Mouse (Mus musculus) left cerebral cortex, postnatal 4 days (tissue): ENCODE measurements at regions not wholly inside any gene's neighbourhood (a gene's known extent, or its start where the extent isn't known, plus 50 kb on each side); places are given as distances from the start of the nearest gene placed in this dataset.
A peak's percentile ranks its signal among the peaks of the same experiment; 100 is the strongest.

ENCODE experiments used
- DNase-seq: peaks from one replicate; pipeline ENCODE4 v3.0.0-alpha.2; 2022
- intact Hi-C: fragments of 180-260 bp; cut with DNase I; formaldehyde crosslinking; loops from one replicate; pipeline ENCODE4 v1.15.1; 2025

DNA sequence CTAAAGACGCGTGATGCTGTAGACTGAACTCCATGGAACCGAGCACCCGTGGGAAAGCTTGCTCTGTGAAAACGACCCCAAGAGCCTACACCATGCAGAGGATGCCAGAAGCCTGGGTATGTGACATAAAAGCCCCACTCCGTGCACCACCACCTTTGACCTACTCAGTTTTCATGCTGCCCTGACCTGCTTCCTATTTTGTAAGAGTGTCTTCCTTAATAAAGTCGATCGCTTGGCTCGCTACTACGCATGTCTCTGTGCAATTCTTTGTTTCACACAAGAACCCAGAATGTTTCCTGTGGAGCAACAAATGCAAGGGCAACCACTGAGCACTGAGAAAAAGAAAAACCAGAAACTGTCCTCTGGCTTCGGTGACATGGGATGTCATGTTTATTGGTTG lies 60.5 kb downstream of the Sec61b start:
- intact Hi-C loops: no loop called here
- DNase-seq: no peak

DNA sequence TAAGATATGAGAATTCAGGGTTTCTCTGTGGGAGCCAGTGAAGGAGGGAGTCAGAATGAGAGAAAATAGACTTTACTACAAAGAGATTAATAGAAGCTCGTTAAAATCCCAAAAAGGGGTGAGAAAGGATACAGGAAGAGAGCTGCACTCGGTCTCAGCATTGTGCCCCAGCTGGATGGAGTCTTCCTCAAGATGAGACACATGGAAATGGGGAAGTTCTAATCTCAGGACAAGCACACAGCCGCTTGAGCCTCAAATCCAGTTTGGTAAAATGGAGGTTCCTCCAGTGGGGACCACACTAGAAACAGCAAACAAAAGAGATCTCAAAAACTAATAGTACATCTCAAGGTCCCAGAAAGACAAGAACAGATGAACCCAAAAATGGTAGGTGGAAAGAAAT lies 93.2 kb downstream of the Sec61b start:
- intact Hi-C loops: no loop called here
- no peak for DNase-seq

DNA sequence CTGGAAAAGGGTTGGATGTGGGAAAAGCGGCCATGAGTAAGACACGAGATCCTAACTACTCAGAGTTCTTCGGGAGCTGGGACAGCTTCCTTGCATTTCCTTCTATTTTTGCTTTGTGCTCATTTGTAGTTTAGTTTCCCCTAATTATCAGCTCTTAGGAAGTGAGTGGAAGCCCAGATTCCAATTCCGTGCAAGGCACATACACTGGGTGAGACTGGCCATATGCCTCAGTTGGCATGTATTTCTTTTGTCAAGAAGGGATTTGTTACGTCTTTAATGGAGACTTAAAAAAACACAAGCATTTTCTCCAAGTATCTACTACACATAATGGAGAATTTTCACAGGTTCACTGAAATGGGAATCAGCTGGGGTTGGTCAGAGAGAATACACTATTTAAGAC lies 96.4 kb downstream of the Sec61b start:
- intact Hi-C loops: no loop called here
- DNase-seq: no peak

DNA sequence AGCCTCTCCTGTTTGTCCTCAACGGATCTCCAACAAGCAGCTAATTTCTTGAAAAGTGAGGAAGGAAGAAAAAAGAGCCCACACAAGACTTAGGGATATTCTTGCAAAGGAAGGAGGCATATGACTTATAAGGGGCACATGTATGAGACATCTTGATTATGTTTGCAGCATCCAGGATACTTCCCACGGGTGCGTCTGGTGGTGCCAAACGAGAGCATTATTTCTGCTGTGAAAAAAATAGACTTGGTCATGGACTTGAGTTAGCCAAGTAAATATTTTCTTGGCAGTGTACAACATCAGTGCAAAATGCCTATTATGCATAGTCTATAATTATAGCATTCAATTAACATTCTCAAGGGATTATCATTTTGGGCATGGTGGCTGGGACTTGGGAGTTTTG lies 101.6 kb downstream of the Sec61b start:
- intact Hi-C loops: no loop called here

DNA sequence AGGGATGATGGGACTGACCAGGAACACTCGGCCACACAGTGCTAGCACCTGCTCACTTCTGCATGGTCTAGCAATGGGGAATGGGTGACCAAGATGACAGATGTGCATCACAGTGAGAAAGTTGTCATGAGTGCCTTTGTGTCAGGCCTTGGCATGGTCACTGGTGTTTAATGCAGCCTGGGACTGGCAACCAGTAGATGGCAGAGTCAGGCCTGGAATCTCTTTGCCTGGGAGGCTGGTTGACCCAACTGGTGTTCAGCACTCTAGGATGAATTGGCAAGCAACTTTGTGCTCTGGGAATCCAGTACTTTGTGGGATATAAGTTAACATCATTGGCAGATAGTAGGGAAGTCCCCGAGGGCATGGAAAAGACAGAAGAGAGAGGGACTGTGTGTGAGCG lies 103.0 kb downstream of the Sec61b start:
- DNase-seq: peak; percentile 54

More for the DNA sequence above, 101.6 kb downstream of the Sec61b start:
- DNase-seq: no peak

DNA sequence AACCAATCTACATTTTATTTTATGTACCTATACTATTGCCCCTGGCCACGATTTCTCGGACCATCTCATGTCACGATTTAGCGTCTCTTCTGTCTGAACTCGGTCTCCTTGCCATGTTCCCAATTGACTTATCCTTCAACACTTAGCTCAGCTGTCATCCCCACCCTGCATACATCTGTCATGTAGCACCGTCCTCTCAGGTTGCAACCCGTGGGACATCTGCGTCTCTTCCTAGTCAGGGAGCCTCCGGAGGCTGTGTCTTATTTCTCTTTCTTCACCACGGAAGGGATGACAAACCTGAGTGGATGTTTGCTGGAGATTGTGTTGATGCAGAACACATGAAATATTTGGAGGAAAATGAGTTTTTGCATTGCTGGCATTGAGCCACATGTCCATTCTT lies 104.2 kb downstream of the Sec61b start:
- intact Hi-C loops: no loop called here
- DNase-seq: no peak

More for the DNA sequence above, 103.0 kb downstream of the Sec61b start:
- intact Hi-C loops: no loop called here

DNA sequence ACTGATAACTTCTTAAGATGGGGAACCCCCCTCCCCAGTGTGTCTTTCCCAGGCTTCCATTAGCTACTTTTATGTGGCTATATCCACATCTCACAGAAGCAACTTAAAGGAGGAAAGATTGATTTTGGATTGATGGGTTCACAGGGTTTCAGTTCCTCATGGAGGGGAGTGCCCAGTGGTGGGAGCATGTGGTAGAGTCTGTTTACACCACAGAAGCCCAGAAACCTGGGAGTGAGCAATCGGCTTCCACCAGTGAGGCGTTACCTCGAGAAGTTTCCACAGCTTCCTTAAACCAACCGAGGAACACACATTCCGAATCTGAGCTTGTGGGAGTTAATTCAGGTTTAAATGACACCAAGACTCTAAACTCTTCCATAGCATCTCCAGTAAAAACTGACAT lies 106.1 kb downstream of the Sec61b start:
- intact Hi-C loops: no loop called here
- no peak for DNase-seq

DNA sequence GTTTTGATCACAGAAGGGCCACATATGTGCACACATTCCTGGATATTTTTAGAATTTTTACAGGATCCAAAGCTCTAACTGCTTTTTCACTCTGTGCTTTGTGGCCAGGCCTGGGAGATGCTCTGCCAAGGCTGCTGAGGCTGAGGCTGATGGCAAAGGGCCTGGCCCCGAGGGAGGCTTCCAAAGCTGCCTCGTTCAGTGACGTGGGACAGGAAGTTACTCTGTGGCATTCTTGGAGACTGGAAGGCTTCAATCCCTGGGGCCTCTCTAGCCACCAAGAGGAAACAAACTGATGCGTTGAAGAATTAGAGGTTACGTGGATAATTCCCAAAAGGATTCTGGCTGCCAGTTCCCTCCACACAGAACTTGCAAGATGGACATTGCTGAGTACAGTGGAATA lies 112.8 kb downstream of the Sec61b start:
- intact Hi-C loops: no loop called here
- DNase-seq: no peak

DNA sequence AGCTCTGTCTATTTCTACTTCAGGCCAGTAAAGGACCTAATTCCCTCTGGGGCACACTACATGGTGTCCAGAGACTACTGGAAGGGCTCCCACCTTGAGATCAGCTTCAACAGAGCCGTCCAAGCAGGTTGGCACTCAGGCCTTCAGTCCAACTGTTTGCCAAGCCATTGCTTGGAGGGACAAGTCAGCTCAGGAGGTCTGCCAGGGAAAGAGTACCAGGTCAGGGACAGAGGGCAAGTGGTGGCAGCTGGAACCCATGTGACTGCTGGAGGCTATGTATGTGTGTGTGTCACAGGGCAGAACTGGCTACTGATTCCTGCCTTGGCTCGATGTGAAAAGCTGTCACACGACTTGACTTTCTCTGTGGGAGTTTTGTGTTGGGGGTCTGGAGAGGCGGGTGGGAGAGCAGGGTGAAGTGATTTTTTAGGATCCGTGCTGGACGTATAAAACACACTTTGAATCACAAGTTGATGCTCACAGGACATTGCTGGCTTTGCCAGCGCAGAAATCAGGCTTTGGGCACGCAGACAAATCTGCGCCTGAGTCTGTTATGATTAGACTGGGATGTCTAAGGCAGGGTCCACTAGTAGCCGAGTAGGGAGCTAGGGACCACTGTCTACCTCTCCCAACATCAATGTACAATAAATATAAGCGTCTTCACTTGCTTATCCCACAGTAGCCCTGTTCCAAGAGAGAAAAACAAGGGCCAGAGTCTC lies 118.0 kb downstream of the Sec61b start:
- peak; percentile 45 for DNase-seq
- intact Hi-C loops: no loop called here

DNA sequence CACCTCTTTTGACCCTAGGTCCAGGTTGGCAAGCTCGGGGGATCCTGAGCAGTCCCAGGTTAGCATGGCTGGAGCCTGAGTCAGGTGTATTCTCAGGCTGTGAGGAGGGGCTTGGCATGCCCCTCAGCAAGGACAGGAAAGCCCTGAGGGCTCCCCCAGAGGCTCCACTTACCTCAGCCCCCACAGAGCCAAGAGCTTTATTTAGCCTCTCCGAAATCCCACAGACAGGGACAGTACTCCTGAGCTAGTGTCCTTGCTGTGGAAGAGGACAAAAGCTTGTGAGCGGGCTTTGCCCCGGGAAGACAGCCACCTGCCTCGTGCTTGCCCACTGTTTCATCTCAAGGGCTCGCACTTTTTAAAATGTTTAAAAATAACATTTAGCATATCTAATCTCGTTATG lies 118.7 kb downstream of the Sec61b start:
- intact Hi-C loops: no loop called here
- DNase-seq: no peak

DNA sequence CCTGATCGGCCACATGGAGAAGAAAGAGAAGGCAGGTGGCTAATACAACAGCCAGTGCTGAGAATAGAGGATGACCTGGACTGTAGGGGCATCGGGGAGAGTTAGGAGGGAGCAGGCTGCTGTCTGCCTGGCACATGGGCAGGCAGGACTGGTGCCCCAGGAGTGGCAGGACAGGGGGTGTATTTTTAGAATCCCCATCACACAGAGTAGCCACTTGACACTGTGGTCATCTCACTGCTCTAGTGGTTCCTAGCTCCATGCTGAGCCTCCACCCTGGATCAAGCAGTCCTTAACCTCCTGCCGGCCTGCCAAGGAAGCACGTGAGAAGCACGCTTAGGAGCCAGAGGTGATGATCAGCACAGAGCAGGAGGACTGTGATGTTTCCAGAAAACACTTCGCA lies 119.7 kb downstream of the Sec61b start:
- intact Hi-C loops: no loop called here
- DNase-seq: no peak

DNA sequence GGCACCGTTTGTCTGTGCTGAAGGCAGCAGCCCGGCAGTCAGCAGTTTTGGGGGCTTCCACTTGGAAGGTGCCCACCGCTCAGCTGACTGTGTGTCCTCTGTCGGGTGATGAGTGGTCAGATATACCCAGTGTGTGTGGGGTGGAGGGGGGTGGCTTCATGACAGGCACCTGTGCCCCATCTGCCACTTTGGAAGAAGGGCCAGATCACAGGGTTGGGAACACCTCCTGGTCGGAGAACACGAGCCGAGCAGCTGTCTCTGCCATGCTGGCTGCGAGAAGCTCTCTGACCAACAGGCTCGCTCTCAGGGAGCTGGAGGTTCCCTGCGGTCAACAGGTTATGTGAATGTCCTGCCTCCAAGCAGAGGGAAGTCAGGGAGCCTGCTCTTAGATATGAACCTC lies 121.4 kb downstream of the Sec61b start:
- DNase-seq: peak; percentile 67
- intact Hi-C loops: no loop called here

DNA sequence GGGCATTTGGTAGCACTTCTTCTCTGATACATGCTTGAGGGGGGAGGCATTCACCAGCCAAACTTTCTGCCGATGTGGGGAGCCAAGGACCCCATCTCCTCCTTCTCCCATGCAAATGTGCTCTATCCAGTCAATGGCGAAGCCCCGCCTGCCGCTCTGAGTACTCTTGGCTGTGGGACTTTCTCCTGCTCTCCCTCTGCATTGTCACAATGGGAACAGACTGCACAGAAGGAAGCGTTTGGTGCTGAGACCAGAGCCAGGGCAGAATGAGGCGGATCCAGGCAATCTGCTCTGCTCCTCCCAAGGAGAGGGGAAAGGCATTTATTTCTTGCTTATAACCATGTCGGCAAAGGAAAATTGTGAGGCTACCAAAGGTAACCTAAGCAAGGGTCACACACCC lies 123.1 kb downstream of the Sec61b start:
- peak; percentile 48 for DNase-seq
- intact Hi-C loops: no loop called here

DNA sequence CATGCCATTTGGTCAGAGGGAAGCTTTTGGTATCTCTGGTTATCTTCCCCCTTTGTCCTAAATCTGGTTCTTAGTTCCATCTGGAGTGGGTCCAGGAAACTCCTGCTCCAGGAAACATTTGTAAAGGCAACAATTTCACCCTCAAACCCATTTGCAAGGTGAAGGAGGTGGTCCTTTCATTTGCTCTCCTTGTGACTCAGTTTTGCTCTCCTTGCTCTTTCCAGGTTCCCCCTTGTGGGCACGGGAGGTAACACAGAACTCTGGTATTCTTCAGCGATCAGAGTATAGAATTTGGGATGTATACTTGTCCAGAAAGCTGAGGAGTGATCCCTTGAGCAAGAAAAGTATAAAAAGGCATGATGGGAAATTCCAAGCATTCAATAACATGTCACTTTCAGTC lies 123.8 kb downstream of the Sec61b start:
- DNase-seq: peak; percentile 37
- intact Hi-C loops: no loop called here

DNA sequence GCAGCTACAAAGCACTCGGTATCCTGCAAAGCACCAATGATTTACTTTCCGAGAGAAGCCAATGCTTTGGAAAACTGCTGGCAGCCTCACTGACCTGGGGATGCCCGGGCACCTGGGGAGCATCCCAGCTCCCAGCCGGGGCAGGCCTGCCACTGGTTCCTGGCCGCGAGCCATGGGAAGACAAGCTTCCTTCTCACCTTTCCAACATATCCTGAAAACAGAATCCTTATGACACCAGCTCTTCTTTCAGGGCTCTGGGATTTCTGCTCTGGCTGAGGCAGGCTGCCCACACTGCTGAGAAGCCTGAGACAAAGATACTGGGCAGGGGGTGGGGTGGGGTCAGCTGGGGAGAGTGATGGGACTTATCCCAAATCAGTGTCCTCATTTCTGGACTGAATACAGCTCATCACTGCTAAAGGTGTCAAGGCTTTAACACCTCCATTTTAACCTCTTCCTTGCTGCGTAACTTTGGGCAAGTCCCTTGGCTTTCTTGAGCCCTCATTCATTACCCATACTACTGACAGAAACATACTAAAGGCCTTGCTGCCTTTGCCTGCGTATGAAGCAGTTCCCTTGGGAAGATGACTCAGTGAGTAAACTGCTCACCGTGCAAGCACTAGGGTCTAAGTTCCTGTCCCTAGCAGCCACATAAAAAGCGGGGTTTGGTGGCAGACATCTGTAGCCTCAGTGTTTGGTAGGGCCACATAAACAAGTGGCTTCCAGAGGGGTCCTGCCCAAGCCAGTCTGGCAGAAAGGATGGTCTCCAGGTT lies 127.0 kb downstream of the Sec61b start:
- intact Hi-C loops: no loop called here
- no peak for DNase-seq

DNA sequence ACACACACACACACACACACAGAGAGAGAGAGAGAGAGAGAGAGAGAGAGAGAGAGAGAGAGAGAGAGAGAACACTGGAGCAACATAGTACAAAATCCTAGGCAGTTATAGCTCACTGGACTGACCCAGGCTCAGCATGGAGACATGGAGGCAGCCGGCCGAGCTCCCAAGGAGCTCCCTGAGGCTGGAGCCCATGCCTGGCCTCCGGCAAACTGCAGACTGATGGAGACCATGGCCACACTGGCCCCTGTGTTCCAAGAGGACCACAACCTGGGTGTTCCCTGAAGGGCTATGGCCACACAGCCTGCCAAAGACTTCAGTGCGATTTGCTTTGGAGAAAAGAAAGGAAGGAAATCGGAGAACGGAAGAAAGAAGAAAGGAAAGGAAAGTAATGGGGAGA lies 128.9 kb downstream of the Sec61b start:
- intact Hi-C loops: no loop called here
- DNase-seq: no peak

DNA sequence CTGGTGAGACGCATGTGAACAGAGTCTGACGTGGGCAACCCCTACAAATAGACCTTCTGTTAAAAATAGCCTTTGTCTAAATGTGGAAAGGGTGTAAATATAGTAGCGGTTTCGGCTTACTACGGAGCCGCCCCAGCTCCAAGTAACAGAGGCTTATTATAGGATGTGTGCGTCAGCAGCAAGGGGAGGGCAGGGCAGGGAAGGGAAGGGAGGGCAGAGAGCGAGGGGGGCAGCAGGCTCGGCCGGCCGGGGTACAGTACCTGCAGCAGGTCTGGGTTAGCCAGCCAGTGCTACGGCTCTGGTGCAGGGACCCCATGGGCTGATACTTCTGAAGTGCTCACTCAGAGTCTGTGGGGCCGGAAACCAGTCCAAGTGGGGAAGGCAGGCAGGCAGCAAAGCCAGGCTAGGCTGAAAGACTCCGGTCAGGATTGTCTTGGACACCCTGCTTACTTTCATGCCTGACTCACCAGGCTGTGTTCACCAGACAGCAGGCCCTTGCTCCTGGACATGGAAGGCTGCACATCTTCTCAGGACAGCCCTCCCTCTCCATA lies 129.5 kb downstream of the Sec61b start:
- intact Hi-C loops: no loop called here
- no peak for DNase-seq

DNA sequence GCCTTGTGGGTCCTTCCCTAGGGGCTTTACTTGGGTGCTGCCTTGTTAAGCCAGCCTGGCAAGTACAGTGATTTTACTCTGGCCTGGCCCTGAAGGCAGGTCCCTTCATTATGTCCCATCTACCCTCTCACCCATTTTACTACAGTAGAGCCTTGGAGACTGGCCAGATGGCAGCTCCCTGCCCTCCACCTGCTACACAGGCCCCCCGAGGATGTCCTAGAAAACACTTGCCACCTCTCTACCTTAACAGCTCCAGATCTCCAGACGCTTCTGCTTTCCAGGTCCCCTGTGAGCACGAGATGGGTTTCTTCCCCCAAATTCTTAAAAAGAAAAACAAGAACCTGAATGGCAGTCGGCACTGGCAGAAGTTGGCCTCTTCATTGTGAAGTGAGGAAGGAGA lies 131.2 kb downstream of the Sec61b start:
- intact Hi-C loops: no loop called here
- peak; percentile 29 for DNase-seq

DNA sequence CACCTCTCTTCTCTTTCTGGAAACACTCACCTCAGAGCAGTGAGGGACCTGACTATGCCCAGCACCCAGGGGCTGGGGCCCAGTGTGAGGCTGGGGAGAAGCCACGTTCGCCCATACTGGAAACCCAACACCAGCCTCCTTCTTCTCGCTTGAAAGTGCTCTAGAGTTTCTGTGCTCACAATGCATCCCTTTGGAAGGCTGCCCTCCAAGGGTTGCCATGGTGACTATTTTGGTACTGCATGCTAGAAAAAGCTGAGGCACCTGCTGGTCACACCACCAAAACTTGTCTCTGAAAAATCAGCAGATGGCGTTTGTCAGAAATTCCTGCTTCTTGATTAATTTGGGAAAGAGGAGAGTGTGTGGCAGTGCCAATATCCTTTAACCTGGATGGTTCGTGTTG lies 134.2 kb downstream of the Sec61b start:
- DNase-seq: peak; percentile 80
- intact Hi-C loops: no loop called here

DNA sequence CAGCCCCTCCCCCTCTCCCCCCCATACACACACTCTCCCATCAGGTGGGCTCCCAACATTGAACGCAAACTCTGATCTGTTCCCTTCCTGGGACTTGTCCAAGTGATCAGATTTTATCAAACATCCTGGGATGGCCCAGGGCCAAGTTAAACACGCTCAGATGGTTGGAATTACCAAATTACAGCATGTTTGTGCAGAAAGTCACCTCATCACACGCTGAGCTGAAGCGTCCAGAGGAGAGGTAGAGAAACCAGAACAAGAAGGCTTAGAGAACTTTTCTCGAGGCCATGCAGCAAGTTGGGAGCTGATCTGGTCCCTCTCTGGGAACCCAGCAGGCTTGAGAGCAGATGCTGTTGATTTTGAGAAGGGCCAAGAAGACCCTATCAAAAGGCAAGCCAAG lies 136.5 kb downstream of the Sec61b start:
- intact Hi-C loops: no loop called here
- no peak for DNase-seq

DNA sequence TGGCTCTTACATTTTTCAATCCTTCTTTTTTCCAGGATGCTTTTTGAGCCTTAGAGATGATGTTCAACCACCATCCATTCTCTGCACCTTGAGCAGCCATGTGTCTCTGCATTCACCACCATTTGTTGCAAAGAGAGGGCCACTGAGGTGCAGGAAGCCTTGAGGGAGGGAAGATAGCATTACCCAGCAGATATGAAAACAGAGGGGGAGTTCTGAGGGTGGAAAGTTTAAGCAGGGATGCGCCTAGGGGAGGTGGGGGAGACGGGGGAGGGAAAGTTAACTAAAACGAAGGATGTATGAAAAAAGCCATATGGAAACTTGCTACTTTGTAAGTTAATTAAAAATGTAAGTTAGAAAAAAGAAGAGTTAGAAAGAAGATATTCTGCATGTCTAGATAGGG lies 142.1 kb downstream of the Sec61b start:
- intact Hi-C loops: no loop called here
- DNase-seq: no peak

DNA sequence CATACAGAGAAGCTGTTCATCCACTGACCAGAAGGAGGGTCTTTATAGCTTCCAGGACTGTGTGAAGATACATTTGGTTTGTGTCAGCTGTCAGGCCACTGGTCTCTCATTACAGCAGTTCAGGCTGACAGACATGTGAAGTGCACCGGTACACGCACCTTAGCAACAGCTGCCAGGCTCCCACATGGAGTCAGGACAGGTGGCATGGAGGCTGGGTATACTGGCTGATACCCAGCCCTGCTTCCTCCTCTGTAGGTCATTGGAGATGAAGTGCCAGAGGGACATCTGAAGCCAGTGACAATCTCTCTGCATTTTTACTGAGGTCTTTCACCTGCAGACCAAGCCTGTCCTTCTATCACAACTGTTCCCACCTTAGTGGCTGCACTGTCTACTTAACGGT lies 146.2 kb downstream of the Sec61b start:
- intact Hi-C loops: no loop called here
- no peak for DNase-seq
